Mouse (Mus musculus) liver, adult (tissue): ENCODE measurements around the gene Vmn1r228.

ENCODE experiments used
- GATA4 ChIP-seq: IDR thresholded peaks from 2 replicates; pipeline ENCODE4 v1.6.1; 2014; ENCODE audit warnings: mild to moderate bottlenecking, low read length; ENCODE audit not compliant: insufficient replicate concordance

The Vmn1r228 gene

GRCm38 (mm10) chr17:20786057-20786456 is at the start of gene Vmn1r228:
Vmn1r228 (minus strand) TSS chr17:20786157.
- no peak for TF ChIP-seq GATA4

- TF ChIP-seq GATA4, result no peak
Observed at GRCm38 (mm10) chr17:20811255-20811654, 25.3 kb upstream of the Vmn1r228 start, which contains the start of gene Vmn1r229. Vmn1r229 (plus strand) TSS chr17:20811555.

- no peak for TF ChIP-seq GATA4
Observed at GRCm38 (mm10) chr17:20729543-20729942, 56.4 kb downstream of the Vmn1r228 start, which contains the start of gene Vmn1r227. Vmn1r227 (plus strand) TSS chr17:20729843.
